Mouse (Mus musculus) limb, embryonic 14.5 days (tissue): Measurements from ENCODE around the gene Marveld2. TPM values are rescaled to one million over a fixed set of nuclear protein-coding genes. Genes with fewer than 3 reads are reported as not detected.

Source experiments
- ATAC-seq: fragments of 200-750 bp; cut with Nextera tagmentation; 2 replicates; pipeline ENCODE4 v1.8.0; 2017; ENCODE audit warnings: low read depth, moderate number of reproducible peaks, moderate TSS enrichment; ENCODE audit not compliant: low FRiP score
- DNase-seq: peaks from one replicate; pipeline ENCODE4 v3.0.0-alpha.2; 2015; ENCODE audit warnings: low spot score
- H3K27ac ChIP-seq: fragments of 300-500 bp; sonication (generic); replicated peaks from 2 replicates; pipeline ENCODE4 v1.5.1; 2014; ENCODE audit warnings: low read depth, mild to moderate bottlenecking, low read length, moderate library complexity, mixed read lengths
- H3K27me3 ChIP-seq: fragments of 300-500 bp; sonication (generic); 2 replicates; pipeline ENCODE4 v1.6.1; 2014; ENCODE audit warnings: low read length, mixed read lengths; ENCODE audit not compliant: control insufficient read depth, insufficient read depth
- H3K36me3 ChIP-seq: fragments of 300-500 bp; sonication (generic); 2 replicates; pipeline ENCODE4 v1.6.1; 2014; ENCODE audit warnings: mild to moderate bottlenecking, low read length, moderate library complexity, mixed read lengths; ENCODE audit not compliant: control insufficient read depth, insufficient read depth
- H3K4me1 ChIP-seq: fragments of 300-500 bp; sonication (generic); 2 replicates; pipeline ENCODE4 v1.6.1; 2014; ENCODE audit warnings: antibody characterized with exemption, low read length, mixed read lengths; ENCODE audit not compliant: control insufficient read depth, insufficient read depth
- H3K4me2 ChIP-seq: fragments of 300-500 bp; sonication (generic); replicated peaks from 2 replicates; pipeline ENCODE4 v1.6.1; 2014; ENCODE audit warnings: low read depth, mild to moderate bottlenecking, low read length, moderate library complexity; ENCODE audit not compliant: severe bottlenecking
- H3K4me3 ChIP-seq: fragments of 300-500 bp; sonication (generic); replicated peaks from 2 replicates; pipeline ENCODE4 v1.5.1; 2014; ENCODE audit warnings: low read length
- H3K9ac ChIP-seq: fragments of 300-500 bp; sonication (generic); 2 replicates; pipeline ENCODE4 v1.6.1; 2014; ENCODE audit warnings: mild to moderate bottlenecking, low read depth, low read length, moderate library complexity; ENCODE audit not compliant: severe bottlenecking
- H3K9me3 ChIP-seq: fragments of 300-500 bp; sonication (generic); 2 replicates; pipeline ENCODE4 v1.6.1; 2016; ENCODE audit warnings: low read length; ENCODE audit not compliant: control insufficient read depth
- POLR2A ChIP-seq: fragments of 200-500 bp; IDR thresholded peaks from 2 replicates; pipeline ENCODE4 v1.8.0; 2012; ENCODE audit warnings: inconsistent platforms, mild to moderate bottlenecking, moderate library complexity, borderline replicate concordance; ENCODE audit not compliant: insufficient read depth, insufficient read length; ENCODE audit errors: extremely low read depth
- WGBS: fragments of 180-500 bp; shearing (Covaris S2); extraction: QIAGEN DNeasy Blood & Tissue Kit; methylation state at CpG from one replicate; pipeline ENCODE4 v1.1.7; 2014; 5-methylcytosine and 5-hydroxymethylcytosine counted together
- polyA plus RNA-seq, 2 experiments: library from polyadenylated mRNA; depleted of rRNA in 1 of 2; stranded (reverse) in 1 of 2; unstranded in 1 of 2; fragments of >200 nt; fragmentation: Nextera tagmentation in 1 of 2; extraction: Ambion mirVana in 1 of 2; gene quantifications; 2 replicates each; pipeline versions ENCODE4 v1.2.1 to v1.2.3; 2012 to 2014

The Marveld2 gene
- polyA plus RNA-seq, 2 experiments = 3.9 to 5.8 TPM

DNA sequence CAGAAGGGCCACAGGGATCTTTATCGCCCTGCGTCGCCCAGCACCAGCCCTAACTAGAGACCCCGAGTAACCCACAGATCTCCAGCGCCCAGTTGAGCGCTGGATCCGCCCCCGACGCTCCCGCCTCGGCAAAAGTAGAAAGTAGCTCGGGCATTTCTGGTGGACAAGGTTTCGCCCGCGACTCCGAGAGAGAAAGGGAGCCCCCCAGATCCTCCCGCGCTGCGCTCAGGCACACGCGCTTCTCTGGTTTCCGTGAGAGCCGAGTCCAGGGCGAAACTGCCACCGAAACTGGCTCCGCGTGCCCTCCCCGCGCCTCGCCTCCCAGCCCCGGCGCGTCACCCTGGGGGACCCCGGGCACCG lies 64.8 kb downstream of the Marveld2 start:
- ATAC-seq = no peak
- Histone ChIP-seq H3K9me3 (no peaks in the 10 kb centered on the region), H3K4me1 (peaks cover 7% of the 10 kb centered on the region), H3K9ac (peak overlapping the region; percentile 51), H3K4me2 (peak overlapping the region; percentile 100), H3K27ac (no peak overlapping the region), H3K36me3 (no peaks in the 10 kb centered on the region), H3K4me3 (peak overlapping the region; percentile 56), H3K27me3 (peaks cover 41% of the 10 kb centered on the region)
- 1% methylated on average over 32 of the region's 35 CpGs for WGBS
- no peak for TF ChIP-seq POLR2A
- DNase-seq = no peak

DNA sequence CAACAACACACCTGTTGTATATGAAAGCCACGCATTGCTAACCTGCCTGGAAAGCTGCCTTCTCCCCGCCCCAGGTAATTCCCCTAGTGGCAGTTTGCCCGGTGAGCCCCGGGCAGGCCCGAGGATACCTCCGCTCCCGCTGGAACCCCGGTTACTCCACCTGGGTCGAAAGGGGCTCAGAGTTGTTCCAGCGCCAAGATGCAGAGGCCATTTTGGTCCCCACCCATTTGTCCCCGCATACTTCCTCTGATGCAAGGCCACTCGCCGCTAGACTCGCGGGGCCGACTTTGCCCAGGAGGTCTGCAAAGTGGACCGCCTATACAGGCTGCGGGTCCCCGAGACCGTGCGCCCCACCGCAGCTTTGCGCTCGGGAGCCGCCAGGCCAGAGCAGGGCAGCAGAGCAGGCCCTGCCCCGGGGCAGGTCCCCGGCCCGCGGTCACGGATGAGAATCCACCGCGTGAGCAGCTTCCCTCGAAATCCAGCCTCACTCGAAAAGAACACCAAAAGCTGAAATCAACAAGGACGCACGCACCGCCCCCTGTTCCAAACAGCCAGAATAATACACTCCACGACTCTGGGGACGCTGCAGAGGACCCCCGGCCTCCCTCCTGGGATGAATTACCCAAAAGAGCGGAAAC lies 65.3 kb downstream of the Marveld2 start:
- ATAC-seq = no peak
- H3K27ac ChIP-seq = no peak overlapping the region
- 2% methylated on average over 32 of the region's 41 CpGs for WGBS

DNA sequence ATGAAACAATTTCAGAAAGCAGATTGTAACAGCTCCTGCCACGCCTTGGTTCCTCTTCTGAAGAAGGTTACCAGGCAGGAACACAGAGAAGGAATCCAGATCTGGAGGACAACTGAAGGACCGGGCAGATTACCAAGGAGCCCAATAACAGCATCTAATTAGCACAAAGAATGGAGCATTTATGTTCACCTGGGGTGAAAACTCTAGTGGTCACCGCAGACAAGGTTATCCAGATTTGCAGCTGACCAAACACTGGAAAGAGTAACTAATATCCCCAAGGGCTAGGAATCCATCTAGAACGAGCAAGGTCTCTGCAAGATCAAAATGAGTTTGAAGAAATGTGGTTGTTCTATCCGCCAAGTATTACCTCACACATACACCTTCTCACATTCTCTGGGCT lies 69.5 kb downstream of the Marveld2 start:
- no peak overlapping the region for H3K9ac ChIP-seq
- no peak for DNase-seq
- no peak overlapping the region for H3K27ac ChIP-seq
- peaks cover 24% of the 10 kb centered on the region for H3K27me3 ChIP-seq
- 81% methylated on average over 5 of the region's 5 CpGs for WGBS
- no peak for TF ChIP-seq POLR2A
- no peak for ATAC-seq
- no peak overlapping the region for H3K4me3 ChIP-seq
- H3K36me3 ChIP-seq = no peaks in the 10 kb centered on the region
- no peaks in the 10 kb centered on the region for H3K9me3 ChIP-seq
- no peaks in the 10 kb centered on the region; the same call in 1 of the 2 replicates for H3K4me1 ChIP-seq
- H3K4me2 ChIP-seq = no peak overlapping the region

More for the DNA sequence above, 65.3 kb downstream of the Marveld2 start:
- H3K9ac ChIP-seq = peak overlapping the region; percentile 51
- peak overlapping the region; percentile 56 for H3K4me3 ChIP-seq
- DNase-seq = no peak
- TF ChIP-seq POLR2A = no peak
- H3K9me3 ChIP-seq = no peaks in the 10 kb centered on the region
- H3K4me1 ChIP-seq = peaks cover 7% of the 10 kb centered on the region
- peaks cover 41% of the 10 kb centered on the region for H3K27me3 ChIP-seq
- H3K4me2 ChIP-seq = peak overlapping the region; percentile 100
- H3K36me3 ChIP-seq = no peaks in the 10 kb centered on the region

Other genes with a start within 250 kb of the Marveld2 start
- 0.01 TPM in 2 replicates for gene Naip1, start 164.1 kb downstream of the Marveld2 start, polyA plus RNA-seq (2012; rRNA removed)
- not detected in 2 replicates for gene Naip1, start 164.1 kb downstream of the Marveld2 start, polyA plus RNA-seq (2014; fragmentation: Nextera tagmentation; extraction: Ambion mirVana)
- 95.3 and 102 TPM in 2 replicates for gene Gtf2h2, start 124.4 kb downstream of the Marveld2 start, polyA plus RNA-seq (2012; rRNA removed)
- 62.6 and 62.9 TPM in 2 replicates for gene Gtf2h2, start 124.4 kb downstream of the Marveld2 start, polyA plus RNA-seq (2014; fragmentation: Nextera tagmentation; extraction: Ambion mirVana)
- gene Ocln, start 64.3 kb downstream of the Marveld2 start, polyA plus RNA-seq (2012; rRNA removed) = 1.9 and 3.1 TPM in 2 replicates
- gene Ocln, start 64.3 kb downstream of the Marveld2 start, polyA plus RNA-seq (2014; fragmentation: Nextera tagmentation; extraction: Ambion mirVana) = 7.4 and 8.8 TPM in 2 replicates
- gene Ak6, start 34.0 kb upstream of the Marveld2 start, polyA plus RNA-seq (2012; rRNA removed) = 153 and 187 TPM in 2 replicates
- 262 and 274 TPM in 2 replicates for gene Ak6, start 34.0 kb upstream of the Marveld2 start, polyA plus RNA-seq (2014; fragmentation: Nextera tagmentation; extraction: Ambion mirVana)
- 15.0 and 17.5 TPM in 2 replicates for gene Rad17, start 34.1 kb upstream of the Marveld2 start, polyA plus RNA-seq (2012; rRNA removed)
- gene Rad17, start 34.1 kb upstream of the Marveld2 start, polyA plus RNA-seq (2014; fragmentation: Nextera tagmentation; extraction: Ambion mirVana) = 21.5 and 21.8 TPM in 2 replicates
- 15.4 and 16.2 TPM in 2 replicates for gene Taf9, start 34.6 kb upstream of the Marveld2 start, polyA plus RNA-seq (2012; rRNA removed)
- 13.7 and 16.2 TPM in 2 replicates for gene Taf9, start 34.6 kb upstream of the Marveld2 start, polyA plus RNA-seq (2014; fragmentation: Nextera tagmentation; extraction: Ambion mirVana)
- gene Ccdc125, start 52.7 kb upstream of the Marveld2 start, polyA plus RNA-seq (2012; rRNA removed) = 1.9 and 3.3 TPM in 2 replicates
- 2.9 and 3.4 TPM in 2 replicates for gene Ccdc125, start 52.7 kb upstream of the Marveld2 start, polyA plus RNA-seq (2014; fragmentation: Nextera tagmentation; extraction: Ambion mirVana)
- gene Cdk7, start 114.0 kb upstream of the Marveld2 start, polyA plus RNA-seq (2012; rRNA removed) = 59.4 and 60.3 TPM in 2 replicates
- 94.8 and 96.4 TPM in 2 replicates for gene Cdk7, start 114.0 kb upstream of the Marveld2 start, polyA plus RNA-seq (2014; fragmentation: Nextera tagmentation; extraction: Ambion mirVana)
- gene Mrps36, start 127.7 kb upstream of the Marveld2 start, polyA plus RNA-seq (2012; rRNA removed) = 48.4 and 57.9 TPM in 2 replicates
- 113 and 117 TPM in 2 replicates for gene Mrps36, start 127.7 kb upstream of the Marveld2 start, polyA plus RNA-seq (2014; fragmentation: Nextera tagmentation; extraction: Ambion mirVana)
- gene Cenph, start 158.9 kb upstream of the Marveld2 start, polyA plus RNA-seq (2012; rRNA removed) = 22.1 and 29.4 TPM in 2 replicates
- gene Cenph, start 158.9 kb upstream of the Marveld2 start, polyA plus RNA-seq (2014; fragmentation: Nextera tagmentation; extraction: Ambion mirVana) = 28.5 and 29.3 TPM in 2 replicates
- 131 and 135 TPM in 2 replicates for gene Ccnb1, start 169.6 kb upstream of the Marveld2 start, polyA plus RNA-seq (2012; rRNA removed)
- 193 and 195 TPM in 2 replicates for gene Ccnb1, start 169.6 kb upstream of the Marveld2 start, polyA plus RNA-seq (2014; fragmentation: Nextera tagmentation; extraction: Ambion mirVana)
- 69.0 and 69.2 TPM in 2 replicates for gene Slc30a5, start 216.5 kb upstream of the Marveld2 start, polyA plus RNA-seq (2012; rRNA removed)
- 70.9 and 73.5 TPM in 2 replicates for gene Slc30a5, start 216.5 kb upstream of the Marveld2 start, polyA plus RNA-seq (2014; fragmentation: Nextera tagmentation; extraction: Ambion mirVana)